Mouse (Mus musculus) hindbrain, embryonic 14.5 days (tissue): ENCODE data around the gene Rxrb. TPM values are rescaled to one million over a fixed set of nuclear protein-coding genes. Genes with fewer than 3 reads are reported as not detected.

Experiments
- ATAC-seq: fragments of 200-750 bp; cut with Nextera tagmentation; 2 replicates; pipeline ENCODE4 v1.8.0; 2017; ENCODE audit warnings: moderate number of reproducible peaks, mild to moderate bottlenecking, moderate TSS enrichment, moderate library complexity; ENCODE audit not compliant: low FRiP score
- DNase-seq: peaks from one replicate; pipeline ENCODE4 v3.0.0-alpha.2; 2015; ENCODE audit warnings: low spot score
- H3K27ac ChIP-seq: fragments of 300-500 bp; sonication (generic); 2 replicates; pipeline ENCODE4 v1.5.1; 2014; ENCODE audit warnings: mild to moderate bottlenecking, moderate library complexity
- H3K27me3 ChIP-seq: fragments of 300-500 bp; sonication (generic); 2 replicates; pipeline ENCODE4 v1.6.1; 2014; ENCODE audit warnings: mild to moderate bottlenecking, low read length, mixed read lengths; ENCODE audit not compliant: control insufficient read depth, insufficient read depth
- H3K36me3 ChIP-seq: fragments of 300-500 bp; sonication (generic); replicated peaks from 2 replicates; pipeline ENCODE4 v1.6.1; 2014; ENCODE audit not compliant: control insufficient read depth, insufficient read depth
- H3K4me1 ChIP-seq: fragments of 300-500 bp; sonication (generic); replicated peaks from 2 replicates; pipeline ENCODE4 v1.6.1; 2014; ENCODE audit warnings: antibody characterized with exemption, low read length, mixed read lengths; ENCODE audit not compliant: control insufficient read depth, insufficient read depth
- H3K4me2 ChIP-seq: fragments of 300-500 bp; sonication (generic); replicated peaks from 2 replicates; pipeline ENCODE4 v1.6.1; 2014; ENCODE audit warnings: mild to moderate bottlenecking, moderate library complexity
- H3K4me3 ChIP-seq: fragments of 300-500 bp; sonication (generic); replicated peaks from 2 replicates; pipeline ENCODE4 v1.5.1; 2014; ENCODE audit warnings: mild to moderate bottlenecking, low read length
- H3K9ac ChIP-seq: fragments of 300-500 bp; sonication (generic); 2 replicates; pipeline ENCODE4 v1.6.1; 2014
- H3K9me3 ChIP-seq: fragments of 300-500 bp; sonication (generic); 2 replicates; pipeline ENCODE4 v1.6.1; 2016; ENCODE audit warnings: low read length; ENCODE audit not compliant: control insufficient read depth
- WGBS: fragments of 180-500 bp; shearing (Covaris S2); extraction: QIAGEN DNeasy Blood & Tissue Kit; methylation state at CpG from one replicate; pipeline ENCODE4 v1.1.7; 2014; 5-methylcytosine and 5-hydroxymethylcytosine counted together
- polyA plus RNA-seq: library from polyadenylated mRNA; unstranded; fragments of >200 nt; fragmentation: Nextera tagmentation; extraction: Ambion mirVana; gene quantifications from 2 replicates; pipeline ENCODE4 v1.2.1, GENCODE M21; 2014

The Rxrb gene
- polyA plus RNA-seq, 1 experiment from 2014 or later: 34.5 TPM

GRCm38 (mm10) chr17:34023678-34024077 lies 7.9 kb upstream of the Rxrb start:
- WGBS: 67% methylated on average over 9 of the region's 9 CpGs
- Histone ChIP-seq H3K27me3 (no peaks in the 10 kb centered on the region), H3K36me3 (peaks cover 32% of the 10 kb centered on the region), H3K4me2 (peak overlapping the region; percentile 83), H3K9ac (peak overlapping the region; percentile 97), H3K4me1 (peaks cover 39% of the 10 kb centered on the region), H3K27ac (peak overlapping the region; percentile 99), H3K9me3 (0 out of 2 replicates have a peak, but pooled peaks cover 3% of the 10 kb centered on the region), H3K4me3 (peak overlapping the region; percentile 92)
- ATAC-seq: no peak
- DNase-seq: no peak

- Histone ChIP-seq H3K9me3 (0 out of 2 replicates have a peak, but pooled peaks cover 3% of the 10 kb centered on the region), H3K27me3 (no peaks in the 10 kb centered on the region), H3K9ac (peak within 1 kb of the TSS; percentile 97), H3K27ac (peak within 1 kb of the TSS; percentile 99), H3K36me3 (peaks cover 39% of the 10 kb centered on the region), H3K4me2 (peak within 1 kb of the TSS; percentile 83), H3K4me1 (peaks cover 45% of the 10 kb centered on the region), H3K4me3 (peak within 1 kb of the TSS; percentile 92)
- DNase-seq (peak; percentile 86), ATAC-seq (peak; percentile 81)
- WGBS: under 1% methylated on average over 48 of the region's 58 CpGs
Observed at GRCm38 (mm10) chr17:34024317-34024821, 7.2 kb upstream of the Rxrb start, which contains the start of gene Ring1. Gene Ring1, minus strand, starts transcription at chr17:34024680.

GRCm38 (mm10) chr17:34024861-34025755 lies 6.5 kb upstream of the Rxrb start:
- 0 out of 2 replicates have a peak, but pooled peaks cover 2% of the 10 kb centered on the region for H3K9me3 ChIP-seq
- peak overlapping the region; percentile 99 for H3K27ac ChIP-seq
- peak overlapping the region; percentile 83 for H3K4me2 ChIP-seq
- peak; percentile 50 for DNase-seq
- WGBS: under 1% methylated on average over 47 of the region's 57 CpGs
- H3K36me3 ChIP-seq: peaks cover 44% of the 10 kb centered on the region
- H3K27me3 ChIP-seq: no peaks in the 10 kb centered on the region
- ATAC-seq: peak; percentile 1; the same call in 1 of the 2 replicates
- peak overlapping the region; percentile 97 for H3K9ac ChIP-seq
- peaks cover 53% of the 10 kb centered on the region for H3K4me1 ChIP-seq
- H3K4me3 ChIP-seq: peak overlapping the region; percentile 92

- H3K27ac ChIP-seq: peak overlapping the region; percentile 99
- H3K27me3 ChIP-seq: no peaks in the 10 kb centered on the region
- peak overlapping the region; percentile 97 for H3K9ac ChIP-seq
- H3K4me3 ChIP-seq: peak overlapping the region; percentile 92
- WGBS: 0% methylated on average over 7 of the region's 7 CpGs
- H3K4me1 ChIP-seq: peaks cover 59% of the 10 kb centered on the region
- peak overlapping the region; percentile 83 for H3K4me2 ChIP-seq
- ATAC-seq (peak; percentile 24; the same call in 1 of the 2 replicates), DNase-seq (peak; percentile 58)
- peaks cover 43% of the 10 kb centered on the region for H3K36me3 ChIP-seq
- H3K9me3 ChIP-seq: no peaks in the 10 kb centered on the region
Observed at GRCm38 (mm10) chr17:34025756-34026151, 5.9 kb upstream of the Rxrb start.

- 14% methylated on average over 2 of the region's 2 CpGs for WGBS
Observed at GRCm38 (mm10) chr17:34026221-34026620, 5.4 kb upstream of the Rxrb start.

GRCm38 (mm10) chr17:34026917-34027655 lies 4.5 kb upstream of the Rxrb start:
- WGBS: 3% methylated on average over 36 of the region's 36 CpGs
- ATAC-seq (no peak), DNase-seq (no peak)
- Histone ChIP-seq H3K9ac (peak overlapping the region; percentile 67), H3K9me3 (no peaks in the 10 kb centered on the region), H3K4me1 (peaks cover 60% of the 10 kb centered on the region), H3K27ac (peak overlapping the region; percentile 81), H3K27me3 (no peaks in the 10 kb centered on the region), H3K4me3 (peak overlapping the region; percentile 57), H3K36me3 (peaks cover 34% of the 10 kb centered on the region), H3K4me2 (peak overlapping the region; percentile 83)

More at GRCm38 (mm10) chr17:34026221-34026620, 5.4 kb upstream of the Rxrb start:
- H3K27me3 ChIP-seq: no peaks in the 10 kb centered on the region
- peak overlapping the region; percentile 73 for H3K27ac ChIP-seq
- H3K9me3 ChIP-seq: no peaks in the 10 kb centered on the region
- no peak for DNase-seq
- peaks cover 60% of the 10 kb centered on the region for H3K4me1 ChIP-seq
- H3K4me2 ChIP-seq: peak overlapping the region; percentile 83
- ATAC-seq: no peak
- H3K36me3 ChIP-seq: peaks cover 39% of the 10 kb centered on the region
- peak overlapping the region; percentile 57; the same call in 1 of the 2 replicates for H3K4me3 ChIP-seq
- H3K9ac ChIP-seq: peak overlapping the region; percentile 4

- under 1% methylated on average over 49 of the region's 49 CpGs for WGBS
- peaks cover 63% of the 10 kb centered on the region for H3K4me1 ChIP-seq
Observed at GRCm38 (mm10) chr17:34027656-34028223, 3.9 kb upstream of the Rxrb start, which contains the start of gene H2-Ke6. Gene H2-Ke6, minus strand, starts transcription at chr17:34028060.

GRCm38 (mm10) chr17:34028501-34029149 lies 3.0 kb upstream of the Rxrb start:
- H3K4me3 ChIP-seq: peak overlapping the region; percentile 57
- 47% methylated on average over 17 of the region's 17 CpGs for WGBS

More at GRCm38 (mm10) chr17:34027656-34028223, 3.9 kb upstream of the Rxrb start, which contains the start of gene H2-Ke6:
- DNase-seq (peak; percentile 92), ATAC-seq (peak; percentile 76)
- peak within 1 kb of the TSS; percentile 57 for H3K4me3 ChIP-seq
- H3K9me3 ChIP-seq: no peaks in the 10 kb centered on the region
- peaks cover 27% of the 10 kb centered on the region for H3K36me3 ChIP-seq
- H3K9ac ChIP-seq: peak within 1 kb of the TSS; percentile 67
- H3K27me3 ChIP-seq: no peaks in the 10 kb centered on the region
- peak within 1 kb of the TSS; percentile 83 for H3K4me2 ChIP-seq
- H3K27ac ChIP-seq: peak within 1 kb of the TSS; percentile 81

More at GRCm38 (mm10) chr17:34028501-34029149, 3.0 kb upstream of the Rxrb start:
- H3K4me2 ChIP-seq: peak overlapping the region; percentile 83
- peaks cover 64% of the 10 kb centered on the region for H3K4me1 ChIP-seq
- no peaks in the 10 kb centered on the region for H3K27me3 ChIP-seq
- peaks cover 23% of the 10 kb centered on the region for H3K36me3 ChIP-seq
- ATAC-seq (no peak), DNase-seq (no peak)
- H3K9ac ChIP-seq: no peak overlapping the region
- H3K9me3 ChIP-seq: no peaks in the 10 kb centered on the region
- H3K27ac ChIP-seq: peak overlapping the region; percentile 81
